Mouse (Mus musculus): Measurements from ENCODE around the gene Csf3r. TPM values are rescaled to one million over a fixed set of nuclear protein-coding genes. Genes with fewer than 3 reads are reported as not detected.

Csf3r gene
- polyA plus RNA-seq, 1 experiment from 2014 or later: 0.45 TPM

GRCm38 (mm10) chr4:126062856-126063255 lies 38.5 kb downstream of the Csf3r start:
- Histone ChIP-seq H3K4me3 (ENCODE audit: low read depth, low read length) (no peak overlapping the region), H3K9ac (replicated peaks; ENCODE audit: low read depth, low read length) (no peak overlapping the region), H3K4me1 (ENCODE audit: control insufficient read depth, insufficient read depth, low read length) (0 out of 2 replicates have a peak, but pooled peaks cover 3% of the 10 kb centered on the region), H3K27ac (ENCODE audit: low read length) (no peak overlapping the region), H3K9me3 (ENCODE audit: control insufficient read depth, low read depth, low read length) (no peaks in the 10 kb centered on the region), H3K4me2 (replicated peaks; ENCODE audit: low read depth, low read length) (no peak overlapping the region), H3K36me3 (ENCODE audit: control insufficient read depth, insufficient read depth, low read length) (no peaks in the 10 kb centered on the region), H3K27me3 (ENCODE audit: control insufficient read depth, insufficient read depth, low read length) (no peaks in the 10 kb centered on the region)
- WGBS: 48% methylated on average over 1 of the region's 1 CpGs
- ATAC-seq (ENCODE audit: insufficient number of reproducible peaks, insufficient read depth, low FRiP score, low read depth): no peak

- H3K4me2 ChIP-seq (replicated peaks; ENCODE audit: low read depth, low read length): no peak overlapping the region
- WGBS: 82% methylated on average over 7 of the region's 7 CpGs
- H3K27me3 ChIP-seq (ENCODE audit: control insufficient read depth, insufficient read depth, low read length): no peaks in the 10 kb centered on the region
- no peak overlapping the region for H3K4me3 ChIP-seq (ENCODE audit: low read depth, low read length)
- no peak for ATAC-seq (ENCODE audit: insufficient number of reproducible peaks, insufficient read depth, low FRiP score, low read depth)
- no peaks in the 10 kb centered on the region for H3K9me3 ChIP-seq (ENCODE audit: control insufficient read depth, low read depth, low read length)
- no peak overlapping the region for H3K27ac ChIP-seq (ENCODE audit: low read length)
- H3K36me3 ChIP-seq (ENCODE audit: control insufficient read depth, insufficient read depth, low read length): no peaks in the 10 kb centered on the region
- no peaks in the 10 kb centered on the region for H3K4me1 ChIP-seq (ENCODE audit: control insufficient read depth, insufficient read depth, low read length)
- H3K9ac ChIP-seq (replicated peaks; ENCODE audit: low read depth, low read length): no peak overlapping the region
Measured at GRCm38 (mm10) chr4:126065241-126065640, 40.9 kb downstream of the Csf3r start.

GRCm38 (mm10) chr4:126067401-126068077 lies 43.2 kb downstream of the Csf3r start:
- WGBS: 76% methylated on average over 15 of the region's 15 CpGs
- H3K4me1 ChIP-seq (ENCODE audit: control insufficient read depth, insufficient read depth, low read length): no peaks in the 10 kb centered on the region
- H3K4me3 ChIP-seq (ENCODE audit: low read depth, low read length): no peak overlapping the region
- H3K9ac ChIP-seq (replicated peaks; ENCODE audit: low read depth, low read length): no peak overlapping the region
- H3K27ac ChIP-seq (ENCODE audit: low read length): no peak overlapping the region
- H3K4me2 ChIP-seq (replicated peaks; ENCODE audit: low read depth, low read length): no peak overlapping the region
- H3K9me3 ChIP-seq (ENCODE audit: control insufficient read depth, low read depth, low read length): no peaks in the 10 kb centered on the region
- no peaks in the 10 kb centered on the region for H3K27me3 ChIP-seq (ENCODE audit: control insufficient read depth, insufficient read depth, low read length)
- no peak for ATAC-seq (ENCODE audit: insufficient number of reproducible peaks, insufficient read depth, low FRiP score, low read depth)
- no peaks in the 10 kb centered on the region for H3K36me3 ChIP-seq (ENCODE audit: control insufficient read depth, insufficient read depth, low read length)

- Histone ChIP-seq H3K4me2 (replicated peaks; ENCODE audit: low read depth, low read length) (no peak overlapping the region), H3K36me3 (ENCODE audit: control insufficient read depth, insufficient read depth, low read length) (no peaks in the 10 kb centered on the region), H3K27ac (ENCODE audit: low read length) (no peak overlapping the region), H3K4me1 (ENCODE audit: control insufficient read depth, insufficient read depth, low read length) (no peaks in the 10 kb centered on the region), H3K9me3 (ENCODE audit: control insufficient read depth, low read depth, low read length) (no peaks in the 10 kb centered on the region), H3K4me3 (ENCODE audit: low read depth, low read length) (no peak overlapping the region), H3K9ac (replicated peaks; ENCODE audit: low read depth, low read length) (no peak overlapping the region), H3K27me3 (ENCODE audit: control insufficient read depth, insufficient read depth, low read length) (no peaks in the 10 kb centered on the region)
- WGBS: 87% methylated on average over 6 of the region's 6 CpGs
- no peak for ATAC-seq (ENCODE audit: insufficient number of reproducible peaks, insufficient read depth, low FRiP score, low read depth)
Measured at GRCm38 (mm10) chr4:126068842-126069241, 44.5 kb downstream of the Csf3r start.

- Histone ChIP-seq H3K27me3 (ENCODE audit: control insufficient read depth, insufficient read depth, low read length) (no peaks in the 10 kb centered on the region), H3K4me3 (ENCODE audit: low read depth, low read length) (no peak overlapping the region)
- 76% methylated on average over 6 of the region's 6 CpGs for WGBS
Measured at GRCm38 (mm10) chr4:126077833-126078232, 53.5 kb downstream of the Csf3r start.

GRCm38 (mm10) chr4:126079266-126079665 lies 54.9 kb downstream of the Csf3r start:
- Histone ChIP-seq H3K4me1 (ENCODE audit: control insufficient read depth, insufficient read depth, low read length) (no peaks in the 10 kb centered on the region), H3K27ac (ENCODE audit: low read length) (no peak overlapping the region), H3K9me3 (ENCODE audit: control insufficient read depth, low read depth, low read length) (no peaks in the 10 kb centered on the region), H3K4me3 (ENCODE audit: low read depth, low read length) (no peak overlapping the region), H3K27me3 (ENCODE audit: control insufficient read depth, insufficient read depth, low read length) (no peaks in the 10 kb centered on the region), H3K36me3 (ENCODE audit: control insufficient read depth, insufficient read depth, low read length) (no peaks in the 10 kb centered on the region), H3K4me2 (replicated peaks; ENCODE audit: low read depth, low read length) (no peak overlapping the region), H3K9ac (replicated peaks; ENCODE audit: low read depth, low read length) (no peak overlapping the region)
- ATAC-seq (ENCODE audit: insufficient number of reproducible peaks, insufficient read depth, low FRiP score, low read depth): no peak
- WGBS: 73% methylated on average over 4 of the region's 4 CpGs

More at GRCm38 (mm10) chr4:126077833-126078232, 53.5 kb downstream of the Csf3r start:
- ATAC-seq (ENCODE audit: insufficient number of reproducible peaks, insufficient read depth, low FRiP score, low read depth): no peak
- no peaks in the 10 kb centered on the region for H3K9me3 ChIP-seq (ENCODE audit: control insufficient read depth, low read depth, low read length)
- no peak overlapping the region for H3K9ac ChIP-seq (replicated peaks; ENCODE audit: low read depth, low read length)
- H3K27ac ChIP-seq (ENCODE audit: low read length): no peak overlapping the region
- H3K4me2 ChIP-seq (replicated peaks; ENCODE audit: low read depth, low read length): no peak overlapping the region
- no peaks in the 10 kb centered on the region for H3K4me1 ChIP-seq (ENCODE audit: control insufficient read depth, insufficient read depth, low read length)
- no peaks in the 10 kb centered on the region for H3K36me3 ChIP-seq (ENCODE audit: control insufficient read depth, insufficient read depth, low read length)

GRCm38 (mm10) chr4:126081601-126082000 lies 57.3 kb downstream of the Csf3r start:
- no peaks in the 10 kb centered on the region for H3K27me3 ChIP-seq (ENCODE audit: control insufficient read depth, insufficient read depth, low read length)
- no peaks in the 10 kb centered on the region for H3K9me3 ChIP-seq (ENCODE audit: control insufficient read depth, low read depth, low read length)
- H3K4me3 ChIP-seq (ENCODE audit: low read depth, low read length): no peak overlapping the region
- WGBS: 94% methylated on average over 1 of the region's 1 CpGs
- no peak overlapping the region for H3K9ac ChIP-seq (replicated peaks; ENCODE audit: low read depth, low read length)
- no peaks in the 10 kb centered on the region for H3K36me3 ChIP-seq (ENCODE audit: control insufficient read depth, insufficient read depth, low read length)
- no peak for ATAC-seq (ENCODE audit: insufficient number of reproducible peaks, insufficient read depth, low FRiP score, low read depth)
- no peak overlapping the region for H3K4me2 ChIP-seq (replicated peaks; ENCODE audit: low read depth, low read length)
- H3K27ac ChIP-seq (ENCODE audit: low read length): no peak overlapping the region
- no peaks in the 10 kb centered on the region for H3K4me1 ChIP-seq (ENCODE audit: control insufficient read depth, insufficient read depth, low read length)

- Histone ChIP-seq H3K9ac (replicated peaks; ENCODE audit: low read depth, low read length) (no peak overlapping the region), H3K4me1 (ENCODE audit: control insufficient read depth, insufficient read depth, low read length) (no peaks in the 10 kb centered on the region), H3K27me3 (ENCODE audit: control insufficient read depth, insufficient read depth, low read length) (no peaks in the 10 kb centered on the region), H3K9me3 (ENCODE audit: control insufficient read depth, low read depth, low read length) (no peaks in the 10 kb centered on the region), H3K4me3 (ENCODE audit: low read depth, low read length) (no peak overlapping the region), H3K36me3 (ENCODE audit: control insufficient read depth, insufficient read depth, low read length) (no peaks in the 10 kb centered on the region), H3K4me2 (replicated peaks; ENCODE audit: low read depth, low read length) (no peak overlapping the region), H3K27ac (ENCODE audit: low read length) (no peak overlapping the region)
- WGBS: 90% methylated on average over 9 of the region's 9 CpGs
- no peak for ATAC-seq (ENCODE audit: insufficient number of reproducible peaks, insufficient read depth, low FRiP score, low read depth)
Measured at GRCm38 (mm10) chr4:126083021-126083420, 58.7 kb downstream of the Csf3r start.

GRCm38 (mm10) chr4:126084382-126084781 lies 60.0 kb downstream of the Csf3r start:
- no peak overlapping the region for H3K9ac ChIP-seq (replicated peaks; ENCODE audit: low read depth, low read length)
- H3K4me2 ChIP-seq (replicated peaks; ENCODE audit: low read depth, low read length): no peak overlapping the region
- H3K4me3 ChIP-seq (ENCODE audit: low read depth, low read length): no peak overlapping the region
- H3K27me3 ChIP-seq (ENCODE audit: control insufficient read depth, insufficient read depth, low read length): no peaks in the 10 kb centered on the region
- 69% methylated on average over 8 of the region's 8 CpGs for WGBS
- H3K9me3 ChIP-seq (ENCODE audit: control insufficient read depth, low read depth, low read length): no peaks in the 10 kb centered on the region
- no peak overlapping the region for H3K27ac ChIP-seq (ENCODE audit: low read length)
- no peak for ATAC-seq (ENCODE audit: insufficient number of reproducible peaks, insufficient read depth, low FRiP score, low read depth)
- H3K4me1 ChIP-seq (ENCODE audit: control insufficient read depth, insufficient read depth, low read length): no peaks in the 10 kb centered on the region
- H3K36me3 ChIP-seq (ENCODE audit: control insufficient read depth, insufficient read depth, low read length): no peaks in the 10 kb centered on the region

All from stomach, embryonic 14.5 days (tissue).